Mouse (Mus musculus) adrenal gland, postnatal 25 days (tissue): ENCODE measurements around the gene Spred2. TPM values are rescaled to one million over a fixed set of nuclear protein-coding genes. Genes with fewer than 3 reads are reported as not detected.

ENCODE experiments used
- DNase-seq: peaks from one replicate; pipeline ENCODE4 v3.0.0; 2021; ENCODE audit warnings: mixed read lengths
- total RNA-seq: library from RNA; stranded (reverse); gene quantifications from 2 replicates; pipeline ENCODE4 v1.2.3, GENCODE M21; 2021

Gene Spred2
- total RNA-seq, 1 experiment from 2014 or later, result 34.5 TPM

- DNase-seq, result no peak
Observed at GRCm38 (mm10) chr11:19953919-19954318, 29.7 kb downstream of the Spred2 start.

- DNase-seq, result no peak
Observed at GRCm38 (mm10) chr11:19955069-19955468, 30.9 kb downstream of the Spred2 start.

- no peak for DNase-seq
Observed at GRCm38 (mm10) chr11:19955701-19956100, 31.5 kb downstream of the Spred2 start.

GRCm38 (mm10) chr11:19959006-19959405 lies 34.8 kb downstream of the Spred2 start:
- DNase-seq, result no peak

GRCm38 (mm10) chr11:19959897-19960296 lies 35.7 kb downstream of the Spred2 start:
- DNase-seq, result no peak

- no peak for DNase-seq
Observed at GRCm38 (mm10) chr11:19960541-19960940, 36.4 kb downstream of the Spred2 start.

- DNase-seq, result no peak
Observed at GRCm38 (mm10) chr11:19961088-19961487, 36.9 kb downstream of the Spred2 start.

- DNase-seq, result no peak
Observed at GRCm38 (mm10) chr11:19961766-19962365, 37.7 kb downstream of the Spred2 start.

- DNase-seq, result no peak
Observed at GRCm38 (mm10) chr11:19962796-19963195, 38.6 kb downstream of the Spred2 start.

GRCm38 (mm10) chr11:19963717-19964141 lies 39.6 kb downstream of the Spred2 start:
- DNase-seq, result no peak

GRCm38 (mm10) chr11:19964333-19964732 lies 40.2 kb downstream of the Spred2 start:
- no peak for DNase-seq

GRCm38 (mm10) chr11:19965037-19965611 lies 40.9 kb downstream of the Spred2 start:
- no peak for DNase-seq

GRCm38 (mm10) chr11:19965664-19966063 lies 41.5 kb downstream of the Spred2 start:
- DNase-seq, result no peak

GRCm38 (mm10) chr11:19966294-19966693 lies 42.1 kb downstream of the Spred2 start:
- DNase-seq, result no peak

GRCm38 (mm10) chr11:19969584-19969983 lies 45.4 kb downstream of the Spred2 start:
- DNase-seq, result no peak

GRCm38 (mm10) chr11:19971954-19972750 lies 48.0 kb downstream of the Spred2 start:
- DNase-seq, result no peak

- DNase-seq, result no peak
Observed at GRCm38 (mm10) chr11:19973032-19973790, 49.0 kb downstream of the Spred2 start.

- DNase-seq, result no peak
Observed at GRCm38 (mm10) chr11:19976032-19976431, 51.9 kb downstream of the Spred2 start.

- DNase-seq, result no peak
Observed at GRCm38 (mm10) chr11:19977687-19978086, 53.5 kb downstream of the Spred2 start.

- DNase-seq, result peak; percentile 48
Observed at GRCm38 (mm10) chr11:19979338-19979737, 55.2 kb downstream of the Spred2 start.

- no peak for DNase-seq
Observed at GRCm38 (mm10) chr11:19982113-19982512, 57.9 kb downstream of the Spred2 start.

GRCm38 (mm10) chr11:19982779-19983178 lies 58.6 kb downstream of the Spred2 start:
- no peak for DNase-seq

- DNase-seq, result no peak
Observed at GRCm38 (mm10) chr11:19983298-19983697, 59.1 kb downstream of the Spred2 start.
